Mouse (Mus musculus): ENCODE results near the gene Eif4e. TPM values are rescaled to one million over a fixed set of nuclear protein-coding genes. Genes with fewer than 3 reads are reported as not detected.
"Not testable (repeated sequence)": the region's sequence is repeated elsewhere in the genome, so short reads cannot be mapped to it uniquely, and the experiment has no call there.

Gene Eif4e
- polyA plus RNA-seq, 1 experiment: 33.6 TPM

- Histone ChIP-seq H3K36me3 (ENCODE audit: control insufficient read depth, insufficient read depth, low read length) (peaks cover 2% of the 10 kb centered on the region; the same call in 1 of the 2 replicates), H3K27ac (ENCODE audit: insufficient read depth, low read depth, low read length) (no peak overlapping the region), H3K27me3 (replicated peaks; ENCODE audit: control insufficient read depth, insufficient read depth, low read length) (no peaks in the 10 kb centered on the region), H3K4me1 (ENCODE audit: control insufficient read depth, insufficient read depth, low read length) (no peaks in the 10 kb centered on the region), H3K4me3 (ENCODE audit: insufficient read depth, low read depth, low read length) (no peak overlapping the region)
- no peak for TF ChIP-seq CTCF (conservative IDR thresholded peaks at IDR 0.05; ENCODE audit: insufficient read depth, insufficient read length, low read depth, low read length)
- TF ChIP-seq POLR2A (IDR thresholded peaks at IDR 0.05; ENCODE audit: low read depth, low read length): no peak
- no peak for DNase-seq
- WGBS: 75% methylated on average over 4 of the region's 4 CpGs
Measured at GRCm38 (mm10) chr3:138549045-138549444, 23.1 kb downstream of the Eif4e start.

DNA sequence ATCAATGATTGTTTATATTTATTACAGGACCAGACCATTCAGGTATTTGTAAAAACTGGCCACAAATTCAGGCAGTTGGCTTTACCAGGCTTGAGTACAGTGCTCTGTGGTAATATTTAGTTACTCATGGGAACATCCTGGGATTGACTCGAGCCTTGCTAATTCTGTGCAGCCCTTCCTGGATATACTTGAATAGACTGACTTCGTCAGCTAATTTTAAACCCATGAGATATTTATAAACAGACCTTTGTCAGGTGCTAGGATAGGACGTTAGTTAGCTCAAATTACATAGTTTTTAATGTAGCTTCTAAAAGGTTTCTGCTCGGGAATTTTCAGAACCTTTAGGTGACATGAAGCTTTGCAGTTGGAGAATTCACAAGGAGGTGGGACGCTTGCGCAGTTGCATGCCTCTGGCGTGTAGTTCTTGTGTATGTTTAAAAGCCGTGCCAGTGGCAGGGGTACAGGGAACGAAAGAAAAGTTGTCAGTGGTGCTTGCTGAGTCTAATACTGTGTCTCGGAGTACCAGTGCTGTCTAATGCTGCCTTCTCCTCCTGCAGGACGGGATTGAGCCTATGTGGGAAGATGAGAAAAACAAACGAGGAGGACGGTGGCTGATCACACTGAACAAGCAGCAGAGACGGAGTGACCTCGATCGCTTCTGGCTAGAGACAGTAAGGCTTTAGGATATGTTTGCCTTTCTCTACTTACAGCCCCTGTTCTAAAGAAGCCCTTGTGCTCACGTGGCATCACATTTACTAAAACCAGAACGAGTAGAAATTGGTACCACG is 24.6 kb downstream of the Eif4e start:
- TF ChIP-seq POLR2A (IDR thresholded peaks at IDR 0.05; ENCODE audit: low read depth, low read length): no peak
- WGBS: 82% methylated on average over 19 of the region's 19 CpGs
- H3K27ac ChIP-seq (ENCODE audit: insufficient read depth, low read depth, low read length): no peak overlapping the region

DNA sequence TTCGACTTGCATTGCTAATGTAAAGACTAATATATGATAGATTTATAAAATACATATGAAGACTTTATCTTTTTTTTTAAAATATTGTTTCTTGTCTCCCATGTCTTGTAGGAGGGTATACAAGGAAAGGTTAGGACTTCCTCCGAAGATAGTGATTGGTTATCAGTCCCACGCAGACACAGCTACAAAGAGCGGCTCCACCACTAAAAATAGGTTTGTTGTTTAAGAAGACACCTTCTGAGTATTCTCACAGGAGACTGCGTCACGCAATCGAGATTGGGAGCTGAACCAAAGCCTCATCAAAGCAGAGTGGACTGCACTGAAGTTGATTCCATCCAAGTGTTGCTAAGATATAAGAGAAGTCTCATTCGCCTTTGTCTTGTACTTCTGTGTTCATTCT is 29.3 kb downstream of the Eif4e start:
- H3K27ac ChIP-seq (ENCODE audit: insufficient read depth, low read depth, low read length); H3K27me3 ChIP-seq (replicated peaks; ENCODE audit: control insufficient read depth, insufficient read depth, low read length); DNase-seq; H3K4me1 ChIP-seq (ENCODE audit: control insufficient read depth, insufficient read depth, low read length); H3K36me3 ChIP-seq (ENCODE audit: control insufficient read depth, insufficient read depth, low read length); H3K4me3 ChIP-seq (ENCODE audit: insufficient read depth, low read depth, low read length): not testable (repeated sequence)
- 96% methylated on average over 8 of the region's 8 CpGs for WGBS

More for the DNA sequence above, 24.6 kb downstream of the Eif4e start:
- H3K4me3 ChIP-seq (ENCODE audit: insufficient read depth, low read depth, low read length): no peak overlapping the region
- DNase-seq: no peak
- peaks cover 2% of the 10 kb centered on the region; the same call in 1 of the 2 replicates for H3K36me3 ChIP-seq (ENCODE audit: control insufficient read depth, insufficient read depth, low read length)
- H3K4me1 ChIP-seq (ENCODE audit: control insufficient read depth, insufficient read depth, low read length): no peaks in the 10 kb centered on the region
- no peaks in the 10 kb centered on the region for H3K27me3 ChIP-seq (replicated peaks; ENCODE audit: control insufficient read depth, insufficient read depth, low read length)

- DNase-seq: no peak
- H3K27ac ChIP-seq (ENCODE audit: insufficient read depth, low read depth, low read length): no peak overlapping the region
- 48% methylated on average over 4 of the region's 4 CpGs for WGBS
- no peaks in the 10 kb centered on the region for H3K27me3 ChIP-seq (replicated peaks; ENCODE audit: control insufficient read depth, insufficient read depth, low read length)
- TF ChIP-seq POLR2A (IDR thresholded peaks at IDR 0.05; ENCODE audit: low read depth, low read length) (no peak), CTCF (conservative IDR thresholded peaks at IDR 0.05; ENCODE audit: insufficient read depth, insufficient read length, low read depth, low read length) (peak; percentile 39; the same call in 1 of the 2 replicates)
- H3K4me3 ChIP-seq (ENCODE audit: insufficient read depth, low read depth, low read length): no peak overlapping the region
- H3K4me1 ChIP-seq (ENCODE audit: control insufficient read depth, insufficient read depth, low read length): no peaks in the 10 kb centered on the region
- H3K36me3 ChIP-seq (ENCODE audit: control insufficient read depth, insufficient read depth, low read length): peaks cover 3% of the 10 kb centered on the region
Measured at GRCm38 (mm10) chr3:138558529-138558928, 32.5 kb downstream of the Eif4e start.

- DNase-seq: no peak
- no peak overlapping the region for H3K4me3 ChIP-seq (ENCODE audit: insufficient read depth, low read depth, low read length)
- H3K27ac ChIP-seq (ENCODE audit: insufficient read depth, low read depth, low read length): no peak overlapping the region
- H3K4me1 ChIP-seq (ENCODE audit: control insufficient read depth, insufficient read depth, low read length): no peaks in the 10 kb centered on the region
- H3K36me3 ChIP-seq (ENCODE audit: control insufficient read depth, insufficient read depth, low read length): peaks cover 3% of the 10 kb centered on the region
- WGBS: 82% methylated on average over 5 of the region's 5 CpGs
- no peak for TF ChIP-seq POLR2A (IDR thresholded peaks at IDR 0.05; ENCODE audit: low read depth, low read length)
- no peak for TF ChIP-seq CTCF (conservative IDR thresholded peaks at IDR 0.05; ENCODE audit: insufficient read depth, insufficient read length, low read depth, low read length)
- H3K27me3 ChIP-seq (replicated peaks; ENCODE audit: control insufficient read depth, insufficient read depth, low read length): no peaks in the 10 kb centered on the region
Measured at GRCm38 (mm10) chr3:138560242-138560641, 34.3 kb downstream of the Eif4e start.

DNA sequence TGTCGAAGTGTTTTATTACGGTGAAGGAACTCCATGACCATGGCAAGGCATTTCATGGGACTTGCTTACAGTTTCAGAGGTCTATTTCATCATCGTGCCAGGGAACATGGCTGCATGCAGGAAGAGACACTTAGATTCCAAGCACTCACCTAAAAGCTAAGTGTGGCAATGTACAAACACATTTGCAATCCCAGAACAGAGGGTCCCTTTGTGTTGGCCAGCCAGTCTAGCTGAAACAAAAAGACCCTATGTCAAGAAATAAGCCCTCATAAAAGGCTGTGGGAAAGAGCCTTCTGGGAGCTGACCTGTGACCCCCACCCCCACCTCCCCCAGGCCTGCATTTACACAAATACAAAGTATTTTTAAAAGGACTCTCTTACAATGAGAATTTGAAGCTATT is 34.9 kb downstream of the Eif4e start:
- no peak overlapping the region for H3K27ac ChIP-seq (ENCODE audit: insufficient read depth, low read depth, low read length)
- DNase-seq: no peak
- no peaks in the 10 kb centered on the region for H3K4me1 ChIP-seq (ENCODE audit: control insufficient read depth, insufficient read depth, low read length)
- H3K4me3 ChIP-seq (ENCODE audit: insufficient read depth, low read depth, low read length): no peak overlapping the region
- peaks cover 3% of the 10 kb centered on the region for H3K36me3 ChIP-seq (ENCODE audit: control insufficient read depth, insufficient read depth, low read length)
- TF ChIP-seq POLR2A (IDR thresholded peaks at IDR 0.05; ENCODE audit: low read depth, low read length): no peak
- TF ChIP-seq CTCF (conservative IDR thresholded peaks at IDR 0.05; ENCODE audit: insufficient read depth, insufficient read length, low read depth, low read length): no peak
- WGBS: 56% methylated on average over 3 of the region's 3 CpGs
- H3K27me3 ChIP-seq (replicated peaks; ENCODE audit: control insufficient read depth, insufficient read depth, low read length): no peaks in the 10 kb centered on the region

GRCm38 (mm10) chr3:138578867-138579266 is 52.9 kb downstream of the Eif4e start:
- DNase-seq: no peak
- no peaks in the 10 kb centered on the region for H3K27me3 ChIP-seq (replicated peaks; ENCODE audit: control insufficient read depth, insufficient read depth, low read length)
- H3K4me3 ChIP-seq (ENCODE audit: insufficient read depth, low read depth, low read length): no peak overlapping the region
- TF ChIP-seq CTCF (conservative IDR thresholded peaks at IDR 0.05; ENCODE audit: insufficient read depth, insufficient read length, low read depth, low read length): no peak
- no peak for TF ChIP-seq POLR2A (IDR thresholded peaks at IDR 0.05; ENCODE audit: low read depth, low read length)
- H3K27ac ChIP-seq (ENCODE audit: insufficient read depth, low read depth, low read length): no peak overlapping the region
- no peaks in the 10 kb centered on the region for H3K36me3 ChIP-seq (ENCODE audit: control insufficient read depth, insufficient read depth, low read length)
- H3K4me1 ChIP-seq (ENCODE audit: control insufficient read depth, insufficient read depth, low read length): no peaks in the 10 kb centered on the region
- 89% methylated on average over 10 of the region's 10 CpGs for WGBS

All from kidney, adult 2 months (tissue).